Mouse (Mus musculus) embryonic fibroblast, embryonic 13.5 days (primary cell): ENCODE measurements around the gene Sv2c. TPM values are rescaled to one million over a fixed set of nuclear protein-coding genes. Genes with fewer than 3 reads are reported as not detected.

ENCODE experiments used
- H3K27ac ChIP-seq: 2 replicates; pipeline ENCODE4 v1.5.1; 2012; ENCODE audit warnings: low read length, control low read depth, inconsistent platforms; ENCODE audit not compliant: insufficient read depth
- H3K4me1 ChIP-seq: 2 replicates; pipeline ENCODE4 v1.6.1; 2011; ENCODE audit warnings: low read length; ENCODE audit not compliant: control insufficient read depth, insufficient read depth
- H3K4me3 ChIP-seq: 2 replicates; pipeline ENCODE4 v1.5.1; 2011; ENCODE audit warnings: mild to moderate bottlenecking, control low read depth, low read length; ENCODE audit not compliant: insufficient read depth
- CTCF ChIP-seq: IDR thresholded peaks from 2 replicates; pipeline ENCODE4 v1.5.1; 2011; ENCODE audit warnings: mild to moderate bottlenecking, control low read depth, low read length, moderate library complexity, borderline replicate concordance; ENCODE audit not compliant: insufficient read depth
- POLR2A ChIP-seq: IDR thresholded peaks from 2 replicates; pipeline ENCODE4 v1.6.1; 2011; ENCODE audit warnings: low read depth, mild to moderate bottlenecking, control low read depth, low read length, moderate library complexity
- polyA plus RNA-seq: library from polyadenylated mRNA; stranded (reverse); fragments of >200 nt; gene quantifications from 2 replicates; pipeline ENCODE4 v1.2.4, GENCODE M21; 2011; ENCODE audit warnings: low read depth; ENCODE audit not compliant: missing spikeins, insufficient read length

The Sv2c gene
- polyA plus RNA-seq, 1 experiment: 5.6 TPM

- no peak for TF ChIP-seq POLR2A
- TF ChIP-seq CTCF: no peak
- peaks cover 8% of the 10 kb centered on the region for H3K4me1 ChIP-seq
- H3K27ac ChIP-seq: no peak overlapping the region
- peak overlapping the region; percentile 39 for H3K4me3 ChIP-seq
Measured at GRCm38 (mm10) chr13:95960477-95961185, 171.7 kb downstream of the Sv2c start.

- H3K4me1 ChIP-seq: peaks cover 8% of the 10 kb centered on the region
- TF ChIP-seq CTCF: no peak
- no peak for TF ChIP-seq POLR2A
- H3K4me3 ChIP-seq: no peak overlapping the region
- H3K27ac ChIP-seq: no peak overlapping the region
Measured at GRCm38 (mm10) chr13:95959651-95960476, 172.5 kb downstream of the Sv2c start.

GRCm38 (mm10) chr13:95957134-95957533 is 175.2 kb downstream of the Sv2c start:
- no peak for TF ChIP-seq CTCF
- no peak for TF ChIP-seq POLR2A
- Histone ChIP-seq H3K4me1 (peaks cover 4% of the 10 kb centered on the region; the same call in 1 of the 2 replicates), H3K27ac (no peak overlapping the region), H3K4me3 (no peak overlapping the region)

GRCm38 (mm10) chr13:95956327-95956781 is 176.0 kb downstream of the Sv2c start:
- Histone ChIP-seq H3K4me3 (no peak overlapping the region), H3K4me1 (peaks cover 4% of the 10 kb centered on the region; the same call in 1 of the 2 replicates), H3K27ac (no peak overlapping the region)
- no peak for TF ChIP-seq POLR2A
- no peak for TF ChIP-seq CTCF

GRCm38 (mm10) chr13:95955204-95955603 is 177.2 kb downstream of the Sv2c start:
- Histone ChIP-seq H3K4me1 (peaks cover 4% of the 10 kb centered on the region; the same call in 1 of the 2 replicates), H3K4me3 (no peak overlapping the region), H3K27ac (no peak overlapping the region)
- no peak for TF ChIP-seq POLR2A
- no peak for TF ChIP-seq CTCF

GRCm38 (mm10) chr13:95953636-95954035 is 178.7 kb downstream of the Sv2c start:
- TF ChIP-seq CTCF (no peak), POLR2A (no peak)
- H3K27ac ChIP-seq: no peak overlapping the region
- no peak overlapping the region for H3K4me3 ChIP-seq
- no peaks in the 10 kb centered on the region; the same call in 1 of the 2 replicates for H3K4me1 ChIP-seq

GRCm38 (mm10) chr13:95952263-95952662 is 180.1 kb downstream of the Sv2c start:
- no peaks in the 10 kb centered on the region; the same call in 1 of the 2 replicates for H3K4me1 ChIP-seq
- H3K4me3 ChIP-seq: no peak overlapping the region
- TF ChIP-seq CTCF (no peak), POLR2A (no peak)
- no peak overlapping the region for H3K27ac ChIP-seq

GRCm38 (mm10) chr13:95951098-95951894 is 181.1 kb downstream of the Sv2c start:
- Histone ChIP-seq H3K4me1 (no peaks in the 10 kb centered on the region; the same call in 1 of the 2 replicates), H3K4me3 (no peak overlapping the region), H3K27ac (no peak overlapping the region)
- no peak for TF ChIP-seq CTCF
- TF ChIP-seq POLR2A: no peak

- H3K27ac ChIP-seq: no peak overlapping the region
- TF ChIP-seq POLR2A: no peak
- no peak for TF ChIP-seq CTCF
- H3K4me3 ChIP-seq: no peak overlapping the region
- H3K4me1 ChIP-seq: peaks cover 2% of the 10 kb centered on the region; the same call in 1 of the 2 replicates
Measured at GRCm38 (mm10) chr13:95950434-95951091, 181.8 kb downstream of the Sv2c start.
